Mouse (Mus musculus) stomach, postnatal 0 days (tissue): ENCODE measurements around the gene Ctcf. TPM values are rescaled to one million over a fixed set of nuclear protein-coding genes. Genes with fewer than 3 reads are reported as not detected.

Source experiments
- ATAC-seq: fragments of 200-750 bp; cut with Nextera tagmentation; 2 replicates; pipeline ENCODE4 v1.8.0; 2017; ENCODE audit not compliant: low FRiP score, low TSS enrichment
- DNase-seq: peaks from one replicate; pipeline ENCODE4 v3.0.0-alpha.2; 2016; ENCODE audit warnings: low spot score
- H3K27ac ChIP-seq: fragments of 300-500 bp; sonication (generic); replicated peaks from 2 replicates; pipeline ENCODE4 v1.5.1; 2014; ENCODE audit warnings: mild to moderate bottlenecking, control low read depth
- H3K27me3 ChIP-seq: fragments of 300-500 bp; sonication (generic); 2 replicates; pipeline ENCODE4 v1.6.1; 2014; ENCODE audit warnings: low read length; ENCODE audit not compliant: control insufficient read depth, insufficient read depth
- H3K36me3 ChIP-seq: fragments of 300-500 bp; sonication (generic); 2 replicates; pipeline ENCODE4 v1.6.1; 2014; ENCODE audit warnings: low read length, mixed read lengths; ENCODE audit not compliant: control insufficient read depth, insufficient read depth
- H3K4me1 ChIP-seq: fragments of 300-500 bp; sonication (generic); replicated peaks from 2 replicates; pipeline ENCODE4 v1.6.1; 2014; ENCODE audit warnings: antibody characterized with exemption; ENCODE audit not compliant: control insufficient read depth, insufficient read depth
- H3K4me2 ChIP-seq: fragments of 300-500 bp; sonication (generic); replicated peaks from 2 replicates; pipeline ENCODE4 v1.6.1; 2014; ENCODE audit warnings: low read depth, mild to moderate bottlenecking, control low read depth, moderate library complexity
- H3K4me3 ChIP-seq: fragments of 300-500 bp; sonication (generic); 2 replicates; pipeline ENCODE4 v1.5.1; 2014; ENCODE audit warnings: low read depth, low read length, control low read depth
- H3K9ac ChIP-seq: fragments of 300-500 bp; sonication (generic); 2 replicates; pipeline ENCODE4 v1.6.1; 2014; ENCODE audit warnings: mild to moderate bottlenecking, low read length, control low read depth, mixed read lengths
- H3K9me3 ChIP-seq: fragments of 300-500 bp; sonication (generic); 2 replicates; pipeline ENCODE4 v1.6.1; 2016; ENCODE audit warnings: low read length; ENCODE audit not compliant: control insufficient read depth
- CTCF ChIP-seq: IDR thresholded peaks from 2 replicates; pipeline ENCODE4 v1.5.1; 2016; ENCODE audit warnings: antibody characterized with exemption, low read depth, mild to moderate bottlenecking, moderate library complexity
- EP300 ChIP-seq: optimal IDR thresholded peaks from 2 replicates; pipeline ENCODE3; 2016; ENCODE audit warnings: antibody characterized with exemption
- WGBS: fragments of 180-500 bp; shearing (Covaris S2); extraction: QIAGEN DNeasy Blood & Tissue Kit; methylation state at CpG from one replicate; pipeline ENCODE4 v1.1.7; 2014; 5-methylcytosine and 5-hydroxymethylcytosine counted together
- polyA plus RNA-seq: library from polyadenylated mRNA; unstranded; fragments of >200 nt; fragmentation: Nextera tagmentation; extraction: Ambion mirVana; gene quantifications from 2 replicates; pipeline ENCODE4 v1.2.1, GENCODE M21; 2015

Ctcf gene
- polyA plus RNA-seq, 1 experiment from 2014 or later: 56.6 TPM

DNA sequence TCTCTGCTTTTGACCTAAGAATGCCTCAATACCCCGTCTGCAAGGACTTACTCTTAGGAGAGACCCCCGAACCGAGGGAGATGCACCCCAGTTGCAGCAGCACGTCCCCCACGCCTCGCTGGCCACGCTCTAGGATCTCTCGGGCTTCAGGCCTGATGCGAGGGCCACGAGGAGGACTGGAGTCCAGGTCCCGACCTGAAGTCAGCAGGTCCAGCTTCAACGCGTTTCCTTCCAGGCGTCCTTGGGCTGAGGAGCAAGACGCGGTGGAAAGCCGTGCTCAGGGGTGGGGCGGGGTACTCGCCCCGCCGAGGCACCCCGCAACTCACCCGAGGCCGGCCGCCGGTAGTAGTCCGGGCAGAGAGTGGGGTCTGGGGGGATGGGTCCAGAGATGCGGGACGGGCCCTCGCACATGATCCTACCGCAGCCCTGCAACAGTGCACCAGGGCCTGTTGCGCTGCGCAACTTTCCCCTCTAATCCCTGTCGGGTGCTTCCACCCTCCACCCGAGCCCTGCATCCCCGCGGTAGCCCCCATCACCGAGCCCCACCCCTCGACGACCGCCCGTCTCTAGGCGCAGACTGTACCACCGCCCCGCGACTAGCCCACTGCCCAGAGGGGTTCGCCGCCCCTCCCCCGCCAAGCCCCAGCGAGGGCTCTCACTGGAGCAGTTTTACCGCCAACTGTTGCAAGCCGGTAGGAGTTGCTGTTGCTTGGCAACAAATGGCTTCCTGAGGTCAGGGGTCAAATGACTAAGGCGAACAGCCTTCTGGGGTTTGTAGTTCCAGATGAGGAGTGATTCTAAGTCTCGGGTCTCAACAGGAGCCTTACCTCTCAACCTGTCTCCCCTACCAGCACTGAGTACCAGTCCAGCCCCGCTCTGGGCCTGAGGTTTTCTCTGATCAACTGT lies 71.4 kb downstream of the Ctcf start, which contains the start of the genes 4933405L10Rik and Enkd1:
Gene 4933405L10Rik (plus strand): TSS at position 158 of the 906 bp plus-strand sequence.
Gene Enkd1 (minus strand): TSS at position 713 of the 906 bp plus-strand sequence.
- Histone ChIP-seq H3K9me3 (no peaks in the 10 kb centered on the region), H3K36me3 (peaks cover 8% of the 10 kb centered on the region), H3K4me1 (no peaks in the 10 kb centered on the region), H3K9ac (peak within 1 kb of the TSS; percentile 63), H3K4me2 (peak within 1 kb of the TSS; percentile 97), H3K4me3 (peak within 1 kb of the TSS; percentile 76), H3K27ac (no peak within 1 kb of the TSS), H3K27me3 (no peaks in the 10 kb centered on the region)
- no peak for TF ChIP-seq EP300
- TF ChIP-seq CTCF: no peak
- ATAC-seq: peak; percentile 73
- WGBS: 1% methylated on average over 54 of the region's 55 CpGs
- peak; percentile 84 for DNase-seq

DNA sequence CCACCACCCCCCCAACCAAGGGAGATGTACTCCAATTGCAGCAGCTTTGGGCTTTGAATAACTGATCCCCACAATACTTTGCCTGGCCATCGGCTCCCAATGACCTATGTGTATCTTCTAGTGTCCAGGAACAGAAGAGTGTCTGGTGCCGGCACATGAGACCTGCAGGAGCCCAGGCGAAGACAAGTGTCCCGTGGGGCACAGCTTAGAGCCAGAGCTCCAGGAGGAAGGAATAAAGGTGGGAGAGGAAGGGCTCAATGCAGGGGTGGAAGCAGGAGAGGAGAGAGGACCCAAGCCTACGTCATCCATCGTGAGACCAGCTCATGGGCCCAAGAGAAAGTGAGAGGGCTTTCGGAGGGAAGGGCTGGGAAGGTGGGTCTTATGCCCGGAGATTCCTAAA lies 72.3 kb downstream of the Ctcf start:
- Histone ChIP-seq H3K27me3 (no peaks in the 10 kb centered on the region), H3K9me3 (no peaks in the 10 kb centered on the region), H3K4me3 (no peak overlapping the region), H3K36me3 (peaks cover 4% of the 10 kb centered on the region; the same call in 1 of the 2 replicates), H3K27ac (no peak overlapping the region), H3K4me1 (no peaks in the 10 kb centered on the region), H3K9ac (no peak overlapping the region), H3K4me2 (no peak overlapping the region)
- TF ChIP-seq CTCF (no peak), EP300 (no peak)
- no peak for ATAC-seq
- no peak for DNase-seq
- WGBS: 90% methylated on average over 8 of the region's 8 CpGs

DNA sequence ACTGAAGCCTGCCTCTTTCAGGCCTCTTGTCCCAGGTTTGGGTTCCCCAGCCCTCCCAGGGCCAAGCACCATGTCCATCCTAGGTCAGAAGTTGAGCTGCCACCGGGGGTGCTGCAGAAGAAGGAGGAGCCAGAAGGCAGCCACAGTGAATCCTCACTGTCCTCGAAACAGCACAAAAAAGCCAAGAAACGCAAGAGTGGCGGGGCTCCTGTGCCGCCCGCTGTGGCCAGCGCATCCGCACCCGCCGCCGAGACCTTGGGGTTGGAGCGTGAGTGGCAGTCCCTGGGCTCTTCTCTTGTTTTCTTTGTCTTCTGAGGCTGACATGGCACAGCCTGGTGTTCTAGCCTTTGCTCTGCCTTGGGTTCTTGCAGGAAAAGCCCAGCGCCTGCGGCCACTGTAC lies 72.9 kb downstream of the Ctcf start:
- H3K9me3 ChIP-seq: no peaks in the 10 kb centered on the region
- H3K4me3 ChIP-seq: no peak overlapping the region
- H3K27ac ChIP-seq: no peak overlapping the region
- ATAC-seq (no peak), DNase-seq (no peak)
- H3K9ac ChIP-seq: no peak overlapping the region
- H3K4me1 ChIP-seq: no peaks in the 10 kb centered on the region
- no peaks in the 10 kb centered on the region for H3K27me3 ChIP-seq
- WGBS: 77% methylated on average over 13 of the region's 14 CpGs
- peaks cover 1% of the 10 kb centered on the region; the same call in 1 of the 2 replicates for H3K36me3 ChIP-seq
- H3K4me2 ChIP-seq: no peak overlapping the region
- TF ChIP-seq EP300 (no peak), CTCF (no peak)

DNA sequence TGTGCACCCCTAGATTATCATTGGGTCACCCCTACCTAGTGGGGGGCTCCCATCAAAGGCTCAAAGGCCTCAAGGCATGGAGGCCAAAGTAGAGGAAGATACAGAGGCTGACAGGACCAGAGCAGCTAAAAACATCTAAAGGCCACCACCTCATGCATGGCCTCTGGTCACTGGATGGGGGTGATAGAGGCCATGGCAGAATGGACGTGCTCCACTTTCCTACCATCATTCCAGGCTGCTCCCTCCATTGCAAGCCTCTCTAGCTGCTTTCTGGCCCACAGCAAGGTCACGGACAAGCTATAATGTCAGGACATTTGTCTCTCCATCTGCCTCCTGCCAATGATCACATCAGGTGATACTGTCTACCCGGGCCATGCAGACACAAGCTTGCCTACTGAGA lies 75.9 kb downstream of the Ctcf start:
- DNase-seq (no peak), ATAC-seq (no peak)
- TF ChIP-seq EP300 (no peak), CTCF (no peak)
- Histone ChIP-seq H3K4me3 (no peak overlapping the region), H3K27me3 (no peaks in the 10 kb centered on the region), H3K9me3 (no peaks in the 10 kb centered on the region), H3K4me1 (no peaks in the 10 kb centered on the region), H3K4me2 (no peak overlapping the region), H3K27ac (no peak overlapping the region), H3K36me3 (peaks cover 4% of the 10 kb centered on the region; the same call in 1 of the 2 replicates), H3K9ac (no peak overlapping the region)
- WGBS: 82% methylated on average over 3 of the region's 3 CpGs

DNA sequence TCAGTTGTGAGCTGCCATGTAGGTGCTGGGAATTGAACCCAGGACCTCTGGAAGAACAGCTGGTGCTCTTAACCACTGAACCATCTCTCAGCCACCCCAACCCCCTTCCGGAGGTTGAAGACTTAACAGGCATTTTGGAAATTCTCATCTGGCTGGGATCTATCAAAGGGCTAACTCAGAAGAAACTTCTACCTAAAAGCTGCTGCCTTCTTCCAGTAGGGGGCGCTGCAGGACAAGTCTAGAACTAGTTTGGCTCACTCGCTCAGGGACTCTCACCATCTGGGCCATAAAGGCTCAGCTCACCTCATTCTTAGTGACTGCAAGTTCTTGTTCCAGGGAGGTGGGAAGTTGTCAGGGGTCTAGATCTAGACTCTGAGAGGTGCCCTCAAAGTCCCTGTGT lies 77.8 kb downstream of the Ctcf start:
- H3K27me3 ChIP-seq: no peaks in the 10 kb centered on the region
- H3K36me3 ChIP-seq: peaks cover 5% of the 10 kb centered on the region; the same call in 1 of the 2 replicates
- DNase-seq (peak; percentile 89), ATAC-seq (peak; percentile 63)
- H3K27ac ChIP-seq: peak overlapping the region; percentile 84
- TF ChIP-seq CTCF (peak; percentile 92), EP300 (no peak)
- no peak overlapping the region for H3K9ac ChIP-seq
- no peak overlapping the region for H3K4me3 ChIP-seq
- WGBS: 4% methylated on average over 3 of the region's 3 CpGs
- H3K4me1 ChIP-seq: no peaks in the 10 kb centered on the region
- no peak overlapping the region for H3K4me2 ChIP-seq
- no peaks in the 10 kb centered on the region for H3K9me3 ChIP-seq

DNA sequence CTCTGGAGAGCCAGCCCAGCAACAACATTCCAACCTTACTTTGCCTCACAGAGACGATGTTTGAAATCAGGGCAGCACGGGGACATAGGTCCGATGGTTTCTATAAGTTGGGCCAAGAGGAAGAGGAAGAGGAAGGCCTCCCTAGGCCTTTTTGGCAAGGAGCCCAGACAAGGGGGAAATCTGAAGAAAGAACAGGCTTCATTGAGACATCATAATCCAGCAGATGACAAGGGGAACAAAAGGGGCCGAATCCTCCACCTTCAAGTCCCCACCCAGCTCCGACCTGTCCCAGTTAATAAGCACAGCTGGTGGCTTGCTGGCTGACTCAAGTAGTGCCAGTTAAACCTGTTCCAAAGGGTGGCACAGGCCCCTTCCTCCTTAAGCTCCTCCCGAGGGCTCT lies 78.7 kb downstream of the Ctcf start:
- no peak overlapping the region for H3K9ac ChIP-seq
- no peak for TF ChIP-seq CTCF
- TF ChIP-seq EP300: peak; percentile 88
- ATAC-seq (no peak), DNase-seq (no peak)
- H3K4me2 ChIP-seq: no peak overlapping the region
- peaks cover 5% of the 10 kb centered on the region; the same call in 1 of the 2 replicates for H3K36me3 ChIP-seq
- 44% methylated on average over 6 of the region's 6 CpGs for WGBS
- H3K4me1 ChIP-seq: no peaks in the 10 kb centered on the region
- H3K27me3 ChIP-seq: no peaks in the 10 kb centered on the region
- H3K27ac ChIP-seq: peak overlapping the region; percentile 84
- no peak overlapping the region for H3K4me3 ChIP-seq
- no peaks in the 10 kb centered on the region for H3K9me3 ChIP-seq
